Mouse (Mus musculus): ENCODE measurements around the gene Tcf21. TPM values are rescaled to one million over a fixed set of nuclear protein-coding genes. Genes with fewer than 3 reads are reported as not detected.

Tcf21 gene
- 41.9 and 45.0 TPM in 2 replicates for polyA plus RNA-seq (2012; rRNA removed; ENCODE audit: low replicate concordance)

DNA sequence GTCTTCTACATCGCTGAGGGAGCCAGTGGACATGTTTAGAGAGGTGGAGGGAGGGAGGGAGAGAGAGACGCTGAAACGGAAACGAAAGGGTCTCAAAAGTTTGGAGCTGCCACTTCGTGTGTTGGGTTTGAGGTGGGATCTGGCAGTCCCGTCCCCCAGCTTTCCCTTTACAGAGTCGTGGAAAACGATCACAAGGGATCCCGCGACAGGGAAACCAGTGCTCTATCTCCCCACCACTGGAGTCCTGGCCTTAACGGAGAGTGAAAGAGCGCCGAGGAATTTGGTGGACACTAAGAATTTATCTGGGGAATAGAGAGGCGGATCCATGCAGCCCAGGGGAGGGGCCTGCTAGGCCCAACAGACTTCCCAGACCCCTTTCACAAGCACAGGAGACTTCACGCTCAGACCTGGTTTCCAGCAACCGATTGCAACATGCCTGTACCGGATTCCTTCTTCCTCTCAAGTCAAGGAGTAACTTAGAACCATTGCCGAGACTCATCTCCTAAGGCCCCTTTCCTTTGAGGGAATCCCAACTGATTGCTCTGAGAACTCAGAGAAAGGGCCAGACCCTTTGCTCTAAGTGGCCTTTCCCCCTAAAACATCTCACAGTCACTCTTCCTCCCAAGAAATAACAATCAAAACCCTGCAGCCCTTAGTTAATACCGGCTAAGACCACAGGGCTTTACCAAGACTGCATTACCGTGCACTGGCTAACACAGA, at the start of gene Tcf21:
Tcf21 (minus strand) TSS at position 304 of the 720 bp plus-strand sequence.

Other genes with a start within 250 kb of the Tcf21 start
- gene Slc2a12, start 175.2 kb downstream of the Tcf21 start, polyA plus RNA-seq (2012; rRNA removed; ENCODE audit: low replicate concordance): 0.15 and 0.23 TPM in 2 replicates
- gene Tbpl1, start 88.2 kb downstream of the Tcf21 start, polyA plus RNA-seq (2012; rRNA removed; ENCODE audit: low replicate concordance): 17.4 and 21.4 TPM in 2 replicates

Measured in duodenum, adult 2 months (tissue).